Mouse (Mus musculus): ENCODE data around the gene Mamdc4. TPM values are rescaled to one million over a fixed set of nuclear protein-coding genes. Genes with fewer than 3 reads are reported as not detected.

Gene Mamdc4
- total and polyA plus RNA-seq, 3 experiments = 17.6 to 21.6 TPM; not detected in 1

DNA sequence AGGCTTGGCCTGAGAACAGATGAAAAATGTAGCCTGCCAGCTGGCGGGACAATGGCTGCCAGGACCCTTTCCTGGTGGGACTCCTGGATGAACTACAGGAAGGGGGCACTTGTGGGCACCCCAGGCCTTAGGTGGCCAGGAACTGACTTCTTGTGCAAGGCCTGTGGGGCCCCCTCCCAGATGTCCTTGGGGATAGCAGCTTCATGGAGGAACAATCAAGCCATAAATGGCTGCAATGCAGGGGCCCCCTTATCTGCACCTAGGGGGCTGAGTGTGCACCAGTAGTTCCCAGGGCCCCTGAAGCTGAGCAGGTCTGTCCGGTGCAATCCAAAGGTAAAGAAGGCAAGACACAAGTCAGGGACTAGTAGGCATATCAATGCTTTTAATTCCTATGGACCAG, 1.6 kb downstream of the Mamdc4 start:
- Histone ChIP-seq H3K27me3 (ENCODE audit: control insufficient read depth in 1 of 2, insufficient read depth in 2 of 2, low read length in 2 of 2) (no peaks in the 10 kb centered on the region), H3K4me3 (ENCODE audit: control insufficient read depth in 1 of 2, insufficient read depth in 1 of 2, low read depth in 2 of 2, low read length in 2 of 2) (no peak overlapping the region), H3K9ac (ENCODE audit: control insufficient read depth, low read depth, low read length, poor library complexity, severe bottlenecking) (no peak overlapping the region)

DNA sequence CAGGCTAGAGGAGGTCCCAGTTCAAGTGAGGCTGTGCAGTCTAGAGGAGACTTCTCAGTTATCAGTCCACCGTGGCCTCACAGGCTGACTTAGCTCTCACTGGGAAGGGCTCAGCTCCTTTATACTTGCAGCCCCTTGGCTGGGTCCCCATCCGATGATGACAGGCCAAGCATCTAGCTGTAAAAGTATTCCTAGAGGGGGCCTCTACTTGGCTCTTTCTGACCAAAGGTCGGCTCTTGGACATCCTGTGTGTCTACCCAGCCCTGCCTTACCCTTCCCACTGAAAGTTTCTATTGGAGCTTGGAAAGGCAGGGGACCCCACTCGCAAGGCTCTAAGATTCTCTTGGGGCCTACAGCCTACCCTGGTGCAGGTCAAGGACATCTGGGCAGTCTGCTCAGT, 3.4 kb downstream of the Mamdc4 start:
- Histone ChIP-seq H3K4me3 (ENCODE audit: control insufficient read depth in 1 of 2, insufficient read depth in 1 of 2, low read depth in 2 of 2, low read length in 2 of 2) (no peak overlapping the region), H3K9me3 (replicated peaks; ENCODE audit: insufficient read depth, low read length) (no peaks in the 10 kb centered on the region), H3K36me3 (ENCODE audit: control insufficient read depth in 1 of 2, insufficient read depth in 2 of 2, low read length in 2 of 2) (peaks cover 0 to 4% of the 10 kb centered on the region in 2 experiments; a peak in 1 of 4 replicates), H3K27ac (ENCODE audit: control insufficient read depth, low read depth, low read length) (no peak overlapping the region), H3K9ac (ENCODE audit: control insufficient read depth, low read depth, low read length, poor library complexity, severe bottlenecking) (no peak overlapping the region), H3K4me1 (ENCODE audit: control insufficient read depth in 1 of 2, insufficient read depth in 2 of 2, low read length in 2 of 2) (peaks cover 0 to 8% of the 10 kb centered on the region in 2 experiments; a peak in 1 of 4 replicates), H3K79me2 (ENCODE audit: control insufficient read depth, insufficient read depth, low read length, poor library complexity) (peaks cover 7% of the 10 kb centered on the region), H3K27me3 (ENCODE audit: control insufficient read depth in 1 of 2, insufficient read depth in 2 of 2, low read length in 2 of 2) (no peaks in the 10 kb centered on the region)
- DNase-seq (ENCODE audit: low read depth, low spot score) = no peak
- TF ChIP-seq CHD1 (IDR thresholded peaks at IDR 0.05; ENCODE audit: low read depth, low read length) = no peak
- no peak for TF ChIP-seq TCF12 (IDR thresholded peaks at IDR 0.05; ENCODE audit: low read depth, low read length)
- no peak for TF ChIP-seq EP300 (IDR thresholded peaks at IDR 0.05; ENCODE audit: low read depth in 1 of 2, low read length in 2 of 2)
- no peak for TF ChIP-seq MAX (IDR thresholded peaks at IDR 0.05; ENCODE audit: low read length)
- TF ChIP-seq UBTF (IDR thresholded peaks at IDR 0.05; ENCODE audit: borderline replicate concordance, insufficient read depth, low read depth, low read length) = no peak
- TF ChIP-seq POLR2A (IDR thresholded peaks at IDR 0.05; ENCODE audit: control insufficient read depth in 1 of 2, insufficient read depth in 1 of 2, low read depth in 1 of 2, low read length in 2 of 2, poor library complexity in 1 of 2) = no peak

More for the DNA sequence above, 1.6 kb downstream of the Mamdc4 start:
- Histone ChIP-seq H3K79me2 (ENCODE audit: control insufficient read depth, insufficient read depth, low read length, poor library complexity) (peaks cover 7% of the 10 kb centered on the region), H3K4me1 (ENCODE audit: control insufficient read depth in 1 of 2, insufficient read depth in 2 of 2, low read length in 2 of 2) (peaks cover 0 to 10% of the 10 kb centered on the region in 2 experiments; a peak in 1 of 4 replicates), H3K36me3 (ENCODE audit: control insufficient read depth in 1 of 2, insufficient read depth in 2 of 2, low read length in 2 of 2) (peaks cover 0 to 4% of the 10 kb centered on the region in 2 experiments; a peak in 1 of 4 replicates), H3K27ac (ENCODE audit: control insufficient read depth, low read depth, low read length) (no peak overlapping the region), H3K9me3 (replicated peaks; ENCODE audit: insufficient read depth, low read length) (no peaks in the 10 kb centered on the region)
- TF ChIP-seq ETS1 (IDR thresholded peaks at IDR 0.05; ENCODE audit: low read depth, low read length) = no peak
- no peak for TF ChIP-seq GABPA (IDR thresholded peaks at IDR 0.05; ENCODE audit: low read depth, low read length)
- TF ChIP-seq POLR2AphosphoS2 (IDR thresholded peaks at IDR 0.05; ENCODE audit: low read length) = no peak
- TF ChIP-seq USF2 (IDR thresholded peaks at IDR 0.05; ENCODE audit: borderline replicate concordance in 1 of 2, insufficient read depth in 1 of 2, low read depth in 1 of 2, low read length in 2 of 2) = no peak
- TF ChIP-seq TAL1 (IDR thresholded peaks at IDR 0.05; ENCODE audit: low read length) = no peak
- no peak for TF ChIP-seq RCOR1 (IDR thresholded peaks at IDR 0.05; ENCODE audit: low read depth, low read length)
- TF ChIP-seq MAX (IDR thresholded peaks at IDR 0.05; ENCODE audit: low read length) = no peak
- TF ChIP-seq EP300 (IDR thresholded peaks at IDR 0.05; ENCODE audit: low read depth in 1 of 2, low read length in 2 of 2) = no peak
- no peak for TF ChIP-seq ZNF384 (IDR thresholded peaks at IDR 0.05; ENCODE audit: low read depth, low read length)
- no peak for TF ChIP-seq SMC3 (IDR thresholded peaks at IDR 0.05; ENCODE audit: low read depth, low read length)
- TF ChIP-seq USF1 (IDR thresholded peaks at IDR 0.05; ENCODE audit: low read depth, low read length) = no peak
- no peak for TF ChIP-seq NRF1 (IDR thresholded peaks at IDR 0.05; ENCODE audit: insufficient read depth, low read depth, low read length, poor library complexity, severe bottlenecking)
- no peak for DNase-seq (ENCODE audit: low read depth, low spot score)
